Mouse (Mus musculus): ENCODE measurements around the gene Tcf20. TPM values are rescaled to one million over a fixed set of nuclear protein-coding genes. Genes with fewer than 3 reads are reported as not detected.

The Tcf20 gene
- polyA plus RNA-seq, 1 experiment from 2014 or later: 7.2 TPM

GRCm38 (mm10) chr15:82983416-82984026 lies 4.2 kb downstream of the Tcf20 start:
- H3K9me3 ChIP-seq (ENCODE audit: control insufficient read depth, low read length): no peaks in the 10 kb centered on the region
- no peak overlapping the region for H3K4me3 ChIP-seq (ENCODE audit: low read length)
- H3K27ac ChIP-seq (ENCODE audit: low read length): peak overlapping the region; percentile 36
- H3K4me2 ChIP-seq (ENCODE audit: low read depth, low read length): no peak overlapping the region
- H3K4me1 ChIP-seq (replicated peaks; ENCODE audit: control insufficient read depth, insufficient read depth, low read length): peaks cover 33% of the 10 kb centered on the region
- H3K36me3 ChIP-seq (ENCODE audit: control insufficient read depth, insufficient read depth, low read length): no peaks in the 10 kb centered on the region
- WGBS: 26% methylated on average over 9 of the region's 9 CpGs
- H3K27me3 ChIP-seq (ENCODE audit: control insufficient read depth, insufficient read depth, low read depth, low read length): peaks cover 14% of the 10 kb centered on the region; the same call in 1 of the 2 replicates
- no peak overlapping the region for H3K9ac ChIP-seq (ENCODE audit: low read length)
- peak; percentile 41 for ATAC-seq (ENCODE audit: low read depth)

- Histone ChIP-seq H3K9ac (ENCODE audit: low read length) (no peak overlapping the region), H3K4me2 (ENCODE audit: low read depth, low read length) (peak overlapping the region; percentile 26; the same call in 1 of the 2 replicates), H3K36me3 (ENCODE audit: control insufficient read depth, insufficient read depth, low read length) (no peaks in the 10 kb centered on the region), H3K4me1 (replicated peaks; ENCODE audit: control insufficient read depth, insufficient read depth, low read length) (peaks cover 29% of the 10 kb centered on the region), H3K4me3 (ENCODE audit: low read length) (no peak overlapping the region), H3K9me3 (ENCODE audit: control insufficient read depth, low read length) (no peaks in the 10 kb centered on the region), H3K27ac (ENCODE audit: low read length) (no peak overlapping the region), H3K27me3 (ENCODE audit: control insufficient read depth, insufficient read depth, low read depth, low read length) (peaks cover 14% of the 10 kb centered on the region; the same call in 1 of the 2 replicates)
- WGBS: 11% methylated on average over 17 of the region's 18 CpGs
- ATAC-seq (ENCODE audit: low read depth): peak; percentile 9
Measured at GRCm38 (mm10) chr15:82982724-82983415, 4.8 kb downstream of the Tcf20 start.

GRCm38 (mm10) chr15:82981676-82982520 lies 5.8 kb downstream of the Tcf20 start:
- peaks cover 22% of the 10 kb centered on the region for H3K4me1 ChIP-seq (replicated peaks; ENCODE audit: control insufficient read depth, insufficient read depth, low read length)
- WGBS: 26% methylated on average over 14 of the region's 15 CpGs
- H3K27me3 ChIP-seq (ENCODE audit: control insufficient read depth, insufficient read depth, low read depth, low read length): peaks cover 10% of the 10 kb centered on the region; the same call in 1 of the 2 replicates
- H3K9me3 ChIP-seq (ENCODE audit: control insufficient read depth, low read length): no peaks in the 10 kb centered on the region
- H3K27ac ChIP-seq (ENCODE audit: low read length): no peak overlapping the region
- H3K9ac ChIP-seq (ENCODE audit: low read length): 0 out of 2 replicates have a peak overlapping the region, but pooled peaks have one; percentile 26
- H3K36me3 ChIP-seq (ENCODE audit: control insufficient read depth, insufficient read depth, low read length): no peaks in the 10 kb centered on the region
- no peak for ATAC-seq (ENCODE audit: low read depth)
- H3K4me2 ChIP-seq (ENCODE audit: low read depth, low read length): peak overlapping the region; percentile 18
- H3K4me3 ChIP-seq (ENCODE audit: low read length): no peak overlapping the region

GRCm38 (mm10) chr15:82979531-82979930 lies 8.1 kb downstream of the Tcf20 start:
- no peak overlapping the region for H3K4me2 ChIP-seq (ENCODE audit: low read depth, low read length)
- 75% methylated on average over 1 of the region's 1 CpGs for WGBS
- H3K27ac ChIP-seq (ENCODE audit: low read length): no peak overlapping the region
- no peaks in the 10 kb centered on the region; the same call in 1 of the 2 replicates for H3K27me3 ChIP-seq (ENCODE audit: control insufficient read depth, insufficient read depth, low read depth, low read length)
- peaks cover 21% of the 10 kb centered on the region for H3K4me1 ChIP-seq (replicated peaks; ENCODE audit: control insufficient read depth, insufficient read depth, low read length)
- no peaks in the 10 kb centered on the region for H3K9me3 ChIP-seq (ENCODE audit: control insufficient read depth, low read length)
- ATAC-seq (ENCODE audit: low read depth): no peak
- no peaks in the 10 kb centered on the region for H3K36me3 ChIP-seq (ENCODE audit: control insufficient read depth, insufficient read depth, low read length)
- H3K4me3 ChIP-seq (ENCODE audit: low read length): no peak overlapping the region
- H3K9ac ChIP-seq (ENCODE audit: low read length): no peak overlapping the region

- 38% methylated on average over 1 of the region's 1 CpGs for WGBS
- Histone ChIP-seq H3K4me1 (replicated peaks; ENCODE audit: control insufficient read depth, insufficient read depth, low read length) (0 out of 2 replicates have a peak, but pooled peaks cover 2% of the 10 kb centered on the region), H3K4me3 (ENCODE audit: low read length) (no peak overlapping the region), H3K4me2 (ENCODE audit: low read depth, low read length) (no peak overlapping the region), H3K27ac (ENCODE audit: low read length) (no peak overlapping the region), H3K9me3 (ENCODE audit: control insufficient read depth, low read length) (no peaks in the 10 kb centered on the region), H3K36me3 (ENCODE audit: control insufficient read depth, insufficient read depth, low read length) (no peaks in the 10 kb centered on the region), H3K27me3 (ENCODE audit: control insufficient read depth, insufficient read depth, low read depth, low read length) (no peaks in the 10 kb centered on the region; the same call in 1 of the 2 replicates), H3K9ac (ENCODE audit: low read length) (no peak overlapping the region)
- no peak for ATAC-seq (ENCODE audit: low read depth)
Measured at GRCm38 (mm10) chr15:82974471-82974870, 13.2 kb downstream of the Tcf20 start.

DNA sequence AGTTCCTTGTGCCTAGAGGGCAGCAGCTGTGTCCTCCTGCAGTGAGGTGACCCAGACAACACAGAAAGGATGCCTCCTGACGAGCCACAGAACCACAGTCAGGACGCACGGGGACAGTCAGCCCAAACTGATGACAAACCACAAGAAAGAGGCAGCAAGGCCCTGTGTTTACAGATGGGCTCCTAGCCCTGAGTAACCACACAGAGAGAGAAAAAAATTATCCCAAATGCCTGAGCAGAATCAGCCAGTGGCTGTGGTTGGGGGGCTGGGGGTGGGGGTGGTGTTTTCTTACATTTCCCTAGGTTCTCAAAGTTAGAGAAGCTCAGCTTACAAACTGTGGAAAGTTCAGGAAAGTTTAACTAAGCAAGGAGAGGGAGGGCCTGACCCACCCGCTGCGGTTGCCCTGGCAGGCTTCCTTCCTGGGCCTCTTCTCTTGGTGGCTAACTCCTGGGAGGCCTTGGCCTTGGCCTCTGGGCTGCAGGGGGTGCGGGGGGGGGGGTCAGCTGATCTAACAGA lies 18.4 kb downstream of the Tcf20 start:
- no peak overlapping the region for H3K4me3 ChIP-seq (ENCODE audit: low read length)
- H3K27me3 ChIP-seq (ENCODE audit: control insufficient read depth, insufficient read depth, low read depth, low read length): peaks cover 6% of the 10 kb centered on the region
- WGBS: 21% methylated on average over 6 of the region's 6 CpGs
- H3K36me3 ChIP-seq (ENCODE audit: control insufficient read depth, insufficient read depth, low read length): no peaks in the 10 kb centered on the region
- H3K9me3 ChIP-seq (ENCODE audit: control insufficient read depth, low read length): no peaks in the 10 kb centered on the region
- peaks cover 13% of the 10 kb centered on the region; the same call in 1 of the 2 replicates for H3K4me1 ChIP-seq (replicated peaks; ENCODE audit: control insufficient read depth, insufficient read depth, low read length)
- H3K4me2 ChIP-seq (ENCODE audit: low read depth, low read length): no peak overlapping the region
- peak; percentile 18 for ATAC-seq (ENCODE audit: low read depth)
- 0 out of 2 replicates have a peak overlapping the region, but pooled peaks have one; percentile 1 for H3K27ac ChIP-seq (ENCODE audit: low read length)
- no peak overlapping the region for H3K9ac ChIP-seq (ENCODE audit: low read length)

GRCm38 (mm10) chr15:82968449-82968848 lies 19.2 kb downstream of the Tcf20 start:
- H3K4me3 ChIP-seq (ENCODE audit: low read length): no peak overlapping the region; the same call in 1 of the 2 replicates
- H3K4me1 ChIP-seq (replicated peaks; ENCODE audit: control insufficient read depth, insufficient read depth, low read length): peaks cover 13% of the 10 kb centered on the region; the same call in 1 of the 2 replicates
- H3K36me3 ChIP-seq (ENCODE audit: control insufficient read depth, insufficient read depth, low read length): no peaks in the 10 kb centered on the region
- H3K9ac ChIP-seq (ENCODE audit: low read length): peak overlapping the region; percentile 38
- ATAC-seq (ENCODE audit: low read depth): no peak
- H3K27ac ChIP-seq (ENCODE audit: low read length): no peak overlapping the region
- H3K27me3 ChIP-seq (ENCODE audit: control insufficient read depth, insufficient read depth, low read depth, low read length): peaks cover 6% of the 10 kb centered on the region
- no peaks in the 10 kb centered on the region for H3K9me3 ChIP-seq (ENCODE audit: control insufficient read depth, low read length)
- 2% methylated on average over 22 of the region's 22 CpGs for WGBS
- peak overlapping the region; percentile 42 for H3K4me2 ChIP-seq (ENCODE audit: low read depth, low read length)

- ATAC-seq (ENCODE audit: low read depth): no peak
- H3K9ac ChIP-seq (ENCODE audit: low read length): no peak overlapping the region
- no peaks in the 10 kb centered on the region for H3K9me3 ChIP-seq (ENCODE audit: control insufficient read depth, low read length)
- H3K4me3 ChIP-seq (ENCODE audit: low read length): no peak overlapping the region
- peak overlapping the region; percentile 42; the same call in 1 of the 2 replicates for H3K4me2 ChIP-seq (ENCODE audit: low read depth, low read length)
- H3K36me3 ChIP-seq (ENCODE audit: control insufficient read depth, insufficient read depth, low read length): no peaks in the 10 kb centered on the region
- peaks cover 6% of the 10 kb centered on the region for H3K27me3 ChIP-seq (ENCODE audit: control insufficient read depth, insufficient read depth, low read depth, low read length)
- H3K27ac ChIP-seq (ENCODE audit: low read length): no peak overlapping the region
- H3K4me1 ChIP-seq (replicated peaks; ENCODE audit: control insufficient read depth, insufficient read depth, low read length): peaks cover 16% of the 10 kb centered on the region
- 30% methylated on average over 6 of the region's 6 CpGs for WGBS
Measured at GRCm38 (mm10) chr15:82967947-82968346, 19.7 kb downstream of the Tcf20 start.
